Mouse (Mus musculus) forebrain, embryonic 14.5 days (tissue): ENCODE results near the gene Obox5. TPM values are rescaled to one million over a fixed set of nuclear protein-coding genes. Genes with fewer than 3 reads are reported as not detected.
"Not testable (repeated sequence)": the region's sequence is repeated elsewhere in the genome, so short reads cannot be mapped to it uniquely, and the experiment has no call there.

ENCODE experiments used
- ATAC-seq: fragments of 200-750 bp; cut with Nextera tagmentation; 2 replicates; pipeline ENCODE4 v1.8.0; 2017; ENCODE audit warnings: mild to moderate bottlenecking, moderate library complexity
- DNase-seq: peaks from one replicate; pipeline ENCODE4 v3.0.0-alpha.2; 2015; ENCODE audit warnings: low spot score
- H3K27ac ChIP-seq: fragments of 300-500 bp; sonication (generic); 2 replicates; pipeline ENCODE4 v1.5.1; 2014; ENCODE audit warnings: low read depth, mild to moderate bottlenecking, control low read depth, low read length, moderate library complexity
- H3K27me3 ChIP-seq: fragments of 300-500 bp; sonication (generic); replicated peaks from 2 replicates; pipeline ENCODE4 v1.6.1; 2014; ENCODE audit warnings: low read length, control low read depth, mixed read lengths; ENCODE audit not compliant: control insufficient read depth, insufficient read depth
- H3K36me3 ChIP-seq: fragments of 300-500 bp; sonication (generic); 2 replicates; pipeline ENCODE4 v1.6.1; 2014; ENCODE audit warnings: low read length, control low read depth; ENCODE audit not compliant: control insufficient read depth, insufficient read depth
- H3K4me1 ChIP-seq: fragments of 300-500 bp; sonication (generic); 2 replicates; pipeline ENCODE4 v1.6.1; 2014; ENCODE audit warnings: antibody characterized with exemption, low read length, control low read depth; ENCODE audit not compliant: control insufficient read depth, insufficient read depth
- H3K4me2 ChIP-seq: fragments of 300-500 bp; sonication (generic); 2 replicates; pipeline ENCODE4 v1.6.1; 2014; ENCODE audit warnings: mild to moderate bottlenecking, control low read depth, low read length
- H3K4me3 ChIP-seq: fragments of 300-500 bp; sonication (generic); 2 replicates; pipeline ENCODE4 v1.5.1; 2014; ENCODE audit warnings: low read depth, low read length, control low read depth
- H3K9ac ChIP-seq: fragments of 300-500 bp; sonication (generic); 2 replicates; pipeline ENCODE4 v1.6.1; 2014; ENCODE audit warnings: mild to moderate bottlenecking, low read length, control low read depth, moderate library complexity
- H3K9me3 ChIP-seq: fragments of 300-500 bp; sonication (generic); replicated peaks from 2 replicates; pipeline ENCODE4 v1.6.1; 2016; ENCODE audit warnings: low read length, control low read depth, mixed read lengths; ENCODE audit not compliant: control insufficient read depth
- WGBS: fragments of 180-500 bp; shearing (Covaris S2); extraction: QIAGEN DNeasy Blood & Tissue Kit; methylation state at CpG from one replicate; pipeline ENCODE4 v1.1.7; 2014; 5-methylcytosine and 5-hydroxymethylcytosine counted together
- polyA plus RNA-seq: library from polyadenylated mRNA; unstranded; fragments of >200 nt; fragmentation: Nextera tagmentation; extraction: Ambion mirVana; gene quantifications from 2 replicates; pipeline ENCODE4 v1.2.1, GENCODE M21; 2014

Obox5 gene
- polyA plus RNA-seq = not detected in 2 replicates

DNA sequence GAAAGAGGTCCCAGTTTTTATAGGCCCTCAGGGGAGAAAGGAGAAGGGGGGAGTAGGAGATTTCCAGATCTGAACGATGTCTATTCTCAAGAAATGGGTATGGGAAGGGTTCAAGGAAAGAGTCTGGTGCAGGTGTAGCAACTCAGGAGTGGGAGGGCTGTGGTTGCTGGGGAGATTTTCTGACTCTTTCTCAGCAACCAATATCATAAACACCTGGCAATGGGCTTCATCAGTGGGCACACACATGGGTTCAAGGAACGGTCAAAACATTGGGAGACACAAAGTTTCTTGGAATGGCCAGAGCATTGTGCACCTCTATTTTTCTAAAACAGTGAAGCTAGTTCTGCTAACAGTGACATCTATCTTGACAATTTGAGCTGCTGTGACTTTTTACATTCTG lies at the start of gene Obox5:
Gene Obox5 (plus strand): TSS at position 301 of the 400 bp plus-strand sequence.
- not testable (repeated sequence) for H3K9me3 ChIP-seq, H3K27me3 ChIP-seq, H3K4me2 ChIP-seq, H3K27ac ChIP-seq, H3K9ac ChIP-seq, H3K36me3 ChIP-seq, H3K4me3 ChIP-seq, ATAC-seq, H3K4me1 ChIP-seq, DNase-seq
- WGBS = 89% methylated on average over 2 of the region's 2 CpGs

DNA sequence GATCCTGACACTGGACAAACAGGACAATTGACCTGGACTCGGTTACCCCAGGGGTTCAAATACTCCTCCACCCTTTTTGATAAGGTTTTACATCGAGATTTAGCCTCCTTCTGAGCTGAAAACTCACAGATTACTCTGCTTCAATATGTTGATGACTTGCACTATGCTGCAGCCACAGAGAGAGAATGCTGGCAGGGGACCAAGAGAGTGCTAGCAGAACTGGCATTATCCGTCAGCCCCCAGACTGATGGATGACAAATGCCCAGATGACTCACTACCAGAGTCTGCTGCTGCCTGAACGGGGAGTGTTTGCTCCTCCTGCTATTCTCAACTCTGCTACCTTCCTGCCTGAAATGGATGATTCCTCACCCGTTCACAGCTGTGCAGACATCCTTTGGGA lies 635 bp upstream of the Obox5 start:
- H3K27me3 ChIP-seq, H3K9ac ChIP-seq, ATAC-seq, H3K36me3 ChIP-seq, H3K9me3 ChIP-seq, H3K4me2 ChIP-seq, DNase-seq, H3K4me1 ChIP-seq, H3K27ac ChIP-seq, H3K4me3 ChIP-seq: not testable (repeated sequence)
- 68% methylated on average over 5 of the region's 5 CpGs for WGBS

Other genes starting within 250 kb of the Obox5 start
- gene Obox3, start 110.2 kb upstream of the Obox5 start, polyA plus RNA-seq = not detected in 2 replicates
- gene Obox6, start 89.5 kb downstream of the Obox5 start, polyA plus RNA-seq = not detected in 2 replicates
- gene Crx, start 129.8 kb downstream of the Obox5 start, polyA plus RNA-seq = 0.09 TPM in 1 of 2 replicates, not detected in the other
- gene Crxos, start 132.5 kb downstream of the Obox5 start, polyA plus RNA-seq = not detected in 2 replicates
- 1,730 and 1,790 TPM in 2 replicates for gene Selenow, start 172.3 kb downstream of the Obox5 start, polyA plus RNA-seq
- 142 and 147 TPM in 2 replicates for gene Nop53, start 195.9 kb downstream of the Obox5 start, polyA plus RNA-seq
- 4.5 and 6.2 TPM in 2 replicates for gene Ehd2, start 217.4 kb downstream of the Obox5 start, polyA plus RNA-seq